Mouse (Mus musculus) liver, embryonic 16.5 days (tissue): ENCODE measurements around the gene Nhlrc4. TPM values are rescaled to one million over a fixed set of nuclear protein-coding genes. Genes with fewer than 3 reads are reported as not detected.

ENCODE experiments used
- ATAC-seq: fragments of 200-750 bp; cut with Nextera tagmentation; 2 replicates; pipeline ENCODE4 v1.8.0; 2017; ENCODE audit warnings: low read depth, mild to moderate bottlenecking, moderate number of reproducible peaks, moderate library complexity
- H3K27ac ChIP-seq: fragments of 300-500 bp; sonication (generic); 2 replicates; pipeline ENCODE4 v1.5.1; 2014; ENCODE audit warnings: mild to moderate bottlenecking, low read length
- H3K27me3 ChIP-seq: fragments of 300-500 bp; sonication (generic); 2 replicates; pipeline ENCODE4 v1.6.1; 2014; ENCODE audit warnings: low read depth, low read length, mixed read lengths; ENCODE audit not compliant: control insufficient read depth, insufficient read depth
- H3K36me3 ChIP-seq: fragments of 300-500 bp; sonication (generic); 2 replicates; pipeline ENCODE4 v1.6.1; 2014; ENCODE audit warnings: mild to moderate bottlenecking; ENCODE audit not compliant: control insufficient read depth, insufficient read depth
- H3K4me1 ChIP-seq: fragments of 300-500 bp; sonication (generic); 2 replicates; pipeline ENCODE4 v1.6.1; 2014; ENCODE audit warnings: low read depth, low read length, mixed read lengths; ENCODE audit not compliant: control insufficient read depth
- H3K4me2 ChIP-seq: fragments of 300-500 bp; sonication (generic); 2 replicates; pipeline ENCODE4 v1.6.1; 2014; ENCODE audit warnings: low read depth, low read length, mixed read lengths
- H3K4me3 ChIP-seq: fragments of 300-500 bp; sonication (generic); 2 replicates; pipeline ENCODE4 v1.5.1; 2014; ENCODE audit warnings: low read depth, mild to moderate bottlenecking, low read length
- H3K9ac ChIP-seq: fragments of 300-500 bp; sonication (generic); 2 replicates; pipeline ENCODE4 v1.6.1; 2014; ENCODE audit warnings: low read depth, low read length
- H3K9me3 ChIP-seq: fragments of 300-500 bp; sonication (generic); replicated peaks from 2 replicates; pipeline ENCODE4 v1.6.1; 2016; ENCODE audit warnings: low read length; ENCODE audit not compliant: control insufficient read depth
- WGBS: fragments of 180-500 bp; shearing (Covaris S2); extraction: QIAGEN DNeasy Blood & Tissue Kit; methylation state at CpG from one replicate; pipeline ENCODE4 v1.1.7; 2014; ENCODE audit not compliant: insufficient replicate concordance; 5-methylcytosine and 5-hydroxymethylcytosine counted together
- polyA plus RNA-seq: library from polyadenylated mRNA; unstranded; fragments of >200 nt; fragmentation: Nextera tagmentation; extraction: Ambion mirVana; gene quantifications from 2 replicates; pipeline ENCODE4 v1.2.1, GENCODE M21; 2015

The Nhlrc4 gene
- polyA plus RNA-seq, 1 experiment from 2014 or later: 7.8 TPM

DNA sequence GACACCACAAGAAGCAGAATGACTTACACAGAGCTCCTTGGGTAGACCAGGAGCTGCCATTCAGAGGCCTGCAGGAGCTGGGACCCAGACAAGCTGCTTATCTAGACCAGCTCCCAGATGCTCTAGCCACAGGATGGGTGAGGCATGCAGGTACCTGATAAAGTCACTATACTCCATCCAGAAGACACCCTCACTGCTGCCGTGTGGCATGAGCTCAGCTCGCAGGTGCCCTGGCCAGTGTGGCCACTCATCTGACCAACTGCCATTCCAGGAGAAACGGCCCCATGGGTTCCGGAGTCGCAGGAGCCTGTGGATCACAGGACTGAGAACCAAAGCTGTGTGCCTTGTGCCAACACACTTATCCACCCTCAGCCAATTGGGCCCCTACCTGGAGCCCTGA lies 16.8 kb upstream of the Nhlrc4 start:
- H3K27me3 ChIP-seq: no peaks in the 10 kb centered on the region
- peaks cover 5% of the 10 kb centered on the region; the same call in 1 of the 2 replicates for H3K36me3 ChIP-seq
- peak overlapping the region; percentile 64 for H3K4me3 ChIP-seq
- ATAC-seq: peak; percentile 99
- peaks cover 48% of the 10 kb centered on the region for H3K4me1 ChIP-seq
- peak overlapping the region; percentile 96 for H3K27ac ChIP-seq
- WGBS: 40% methylated on average over 5 of the region's 5 CpGs
- H3K9me3 ChIP-seq: no peaks in the 10 kb centered on the region
- peak overlapping the region; percentile 77 for H3K4me2 ChIP-seq
- H3K9ac ChIP-seq: peak overlapping the region; percentile 78

DNA sequence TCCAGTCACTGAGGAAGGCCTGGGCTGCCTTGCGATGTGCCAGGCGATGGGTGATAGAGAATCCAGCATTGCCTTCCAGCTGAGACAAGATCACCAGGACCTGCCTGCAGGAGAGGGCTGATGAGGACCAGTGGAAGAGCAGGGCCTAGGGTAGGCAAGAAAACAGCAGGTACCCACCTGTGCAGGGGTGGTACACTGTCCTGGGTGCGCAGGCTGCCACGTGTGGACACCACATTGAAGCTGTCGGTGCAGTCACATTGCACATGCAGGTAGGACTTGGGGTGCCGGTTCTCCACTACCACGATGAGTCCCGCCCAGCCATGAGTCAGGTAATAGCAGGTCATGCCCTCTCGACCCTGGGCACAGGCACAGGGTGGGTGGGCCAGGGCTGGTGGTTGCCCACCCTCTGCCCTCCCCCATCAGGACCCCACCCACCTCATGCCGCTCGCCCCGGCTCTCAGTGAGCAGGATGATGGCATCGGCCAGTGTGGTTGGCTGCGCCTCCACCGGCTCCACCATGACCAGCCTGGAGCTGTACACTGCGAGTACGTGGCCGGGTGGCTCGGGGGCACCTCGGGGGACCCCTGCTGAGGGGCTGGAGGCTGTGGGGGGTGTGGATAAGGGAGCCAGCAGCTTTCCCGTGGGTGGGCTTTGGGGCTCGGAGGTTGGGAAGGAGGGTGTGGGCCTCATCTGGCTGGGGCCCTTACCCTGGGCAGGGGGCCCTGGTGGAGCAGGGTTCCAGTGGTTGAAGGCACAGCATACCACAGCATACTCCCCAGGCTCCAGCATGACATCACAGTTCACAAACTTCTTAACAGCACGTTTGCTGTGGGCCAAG lies 15.1 kb upstream of the Nhlrc4 start:
- Histone ChIP-seq H3K4me3 (no peak overlapping the region), H3K4me2 (no peak overlapping the region), H3K27me3 (no peaks in the 10 kb centered on the region), H3K9me3 (no peaks in the 10 kb centered on the region), H3K4me1 (peaks cover 48% of the 10 kb centered on the region), H3K9ac (no peak overlapping the region; the same call in 1 of the 2 replicates), H3K27ac (peak overlapping the region; percentile 96), H3K36me3 (peaks cover 5% of the 10 kb centered on the region; the same call in 1 of the 2 replicates)
- no peak for ATAC-seq
- 86% methylated on average over 23 of the region's 23 CpGs for WGBS

DNA sequence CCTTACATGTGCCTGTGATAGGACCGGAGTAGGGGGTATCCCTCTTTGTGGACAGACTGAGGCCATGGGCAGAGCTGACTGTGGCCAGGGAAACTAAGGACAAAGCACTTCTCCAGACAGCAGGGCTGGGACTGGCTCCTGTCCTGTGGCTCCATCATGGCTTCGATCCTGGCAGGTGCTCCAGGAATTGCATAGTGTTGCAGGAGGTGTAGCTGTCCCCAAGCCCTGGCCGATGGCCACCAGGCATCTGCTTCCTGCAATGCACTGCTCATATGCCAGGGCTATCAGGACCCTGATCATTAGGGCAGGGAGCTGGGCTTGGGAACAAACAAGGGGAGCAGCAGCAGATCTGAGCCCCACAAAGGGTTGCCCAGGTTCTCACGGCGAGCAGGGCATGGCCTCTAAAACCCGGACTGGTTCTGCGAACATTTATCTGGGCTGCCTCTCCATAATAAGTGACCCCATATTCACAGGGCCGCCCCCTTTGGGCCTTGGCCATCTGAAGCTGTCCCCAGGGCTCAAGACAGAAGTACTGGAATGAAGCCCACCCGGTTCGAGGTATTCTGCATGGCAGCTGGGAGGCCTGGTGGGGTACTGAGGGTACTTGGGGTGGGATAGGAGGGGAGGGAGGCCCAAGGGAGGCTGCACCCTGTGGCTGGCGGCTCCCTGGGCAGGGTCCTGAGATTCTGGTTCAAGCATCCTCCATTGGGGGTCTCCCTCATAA lies 14.2 kb upstream of the Nhlrc4 start:
- peaks cover 3% of the 10 kb centered on the region; the same call in 1 of the 2 replicates for H3K36me3 ChIP-seq
- H3K9me3 ChIP-seq: no peaks in the 10 kb centered on the region
- H3K4me3 ChIP-seq: no peak overlapping the region
- H3K27me3 ChIP-seq: no peaks in the 10 kb centered on the region
- WGBS: 83% methylated on average over 11 of the region's 11 CpGs
- ATAC-seq: no peak
- H3K4me2 ChIP-seq: no peak overlapping the region
- no peak overlapping the region for H3K27ac ChIP-seq
- H3K4me1 ChIP-seq: peaks cover 40% of the 10 kb centered on the region
- no peak overlapping the region for H3K9ac ChIP-seq

DNA sequence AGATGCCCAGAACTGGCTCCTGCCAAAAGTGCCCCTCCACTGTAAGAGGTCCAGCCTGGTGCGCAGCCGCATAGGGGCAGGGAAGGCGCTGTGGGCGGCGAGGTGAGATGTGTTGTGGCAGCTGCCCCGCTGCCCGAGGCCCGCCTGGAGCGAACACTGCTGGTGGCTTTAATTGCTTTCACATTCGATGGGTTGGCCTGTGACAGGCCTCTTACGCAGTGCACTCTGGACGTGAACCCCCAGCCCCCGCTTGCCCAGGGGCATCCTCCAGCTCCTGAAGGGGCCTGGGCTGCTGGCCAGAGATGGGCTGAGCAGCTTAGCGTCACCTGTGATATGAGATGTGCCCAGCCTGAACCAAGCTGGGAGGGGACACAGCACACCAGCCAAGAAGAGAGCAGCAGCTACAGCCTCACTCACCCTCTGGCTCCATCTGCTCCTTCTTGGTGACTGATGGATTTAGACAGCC lies 12.9 kb upstream of the Nhlrc4 start:
- Histone ChIP-seq H3K36me3 (no peaks in the 10 kb centered on the region), H3K4me2 (no peak overlapping the region), H3K27ac (no peak overlapping the region), H3K9ac (no peak overlapping the region), H3K27me3 (peaks cover 11% of the 10 kb centered on the region), H3K9me3 (no peaks in the 10 kb centered on the region), H3K4me1 (peaks cover 27% of the 10 kb centered on the region), H3K4me3 (no peak overlapping the region)
- ATAC-seq: no peak
- WGBS: 86% methylated on average over 14 of the region's 14 CpGs

DNA sequence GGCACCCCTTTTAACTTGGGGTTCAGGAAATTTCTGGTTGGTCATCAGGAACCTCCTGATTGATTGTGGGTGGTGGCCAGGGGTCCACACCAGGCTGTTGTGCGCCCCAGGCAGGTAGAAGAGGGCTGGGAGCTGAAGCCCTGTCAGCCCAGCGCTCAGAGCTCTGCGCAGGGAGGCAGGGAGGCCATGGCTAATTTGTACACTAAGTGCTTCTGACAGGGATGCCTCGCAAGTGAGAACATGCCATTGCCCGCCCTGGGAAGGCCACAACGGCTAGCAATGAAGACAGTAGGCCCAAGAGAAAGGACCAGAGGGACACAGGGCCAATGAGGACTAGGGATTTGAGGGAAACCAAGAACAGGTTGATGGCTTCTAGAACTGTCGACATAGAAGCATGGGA lies 11.9 kb upstream of the Nhlrc4 start:
- no peak for ATAC-seq
- Histone ChIP-seq H3K4me2 (no peak overlapping the region), H3K36me3 (no peaks in the 10 kb centered on the region), H3K27me3 (peaks cover 21% of the 10 kb centered on the region), H3K4me3 (no peak overlapping the region), H3K9me3 (no peaks in the 10 kb centered on the region), H3K27ac (no peak overlapping the region), H3K4me1 (peaks cover 23% of the 10 kb centered on the region), H3K9ac (no peak overlapping the region)
- WGBS: 81% methylated on average over 7 of the region's 7 CpGs

DNA sequence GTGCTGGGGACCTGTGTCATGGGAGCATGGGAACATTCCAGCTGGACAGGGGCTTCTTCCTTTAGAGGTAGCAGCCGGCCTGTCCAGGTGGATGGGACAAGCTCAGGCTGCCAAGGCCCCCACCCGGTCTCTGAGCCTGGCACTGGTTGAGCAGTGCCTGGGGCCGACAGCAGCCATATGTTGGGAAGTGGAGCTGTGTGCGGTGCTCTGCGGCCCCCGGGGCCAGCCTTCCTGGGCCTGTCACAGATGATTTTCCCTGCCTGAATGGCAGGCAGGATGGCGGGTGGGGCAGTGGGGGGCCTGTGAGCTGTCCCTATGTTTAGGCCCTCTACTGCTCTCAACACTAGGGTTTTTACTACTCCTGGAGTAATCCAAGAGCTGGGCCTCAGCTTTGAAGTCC lies 11.4 kb upstream of the Nhlrc4 start:
- no peak overlapping the region for H3K4me3 ChIP-seq
- H3K36me3 ChIP-seq: no peaks in the 10 kb centered on the region
- no peak overlapping the region for H3K27ac ChIP-seq
- no peak for ATAC-seq
- H3K27me3 ChIP-seq: peaks cover 25% of the 10 kb centered on the region
- no peaks in the 10 kb centered on the region for H3K9me3 ChIP-seq
- 83% methylated on average over 7 of the region's 7 CpGs for WGBS
- no peak overlapping the region for H3K9ac ChIP-seq
- H3K4me2 ChIP-seq: no peak overlapping the region
- peaks cover 25% of the 10 kb centered on the region for H3K4me1 ChIP-seq

DNA sequence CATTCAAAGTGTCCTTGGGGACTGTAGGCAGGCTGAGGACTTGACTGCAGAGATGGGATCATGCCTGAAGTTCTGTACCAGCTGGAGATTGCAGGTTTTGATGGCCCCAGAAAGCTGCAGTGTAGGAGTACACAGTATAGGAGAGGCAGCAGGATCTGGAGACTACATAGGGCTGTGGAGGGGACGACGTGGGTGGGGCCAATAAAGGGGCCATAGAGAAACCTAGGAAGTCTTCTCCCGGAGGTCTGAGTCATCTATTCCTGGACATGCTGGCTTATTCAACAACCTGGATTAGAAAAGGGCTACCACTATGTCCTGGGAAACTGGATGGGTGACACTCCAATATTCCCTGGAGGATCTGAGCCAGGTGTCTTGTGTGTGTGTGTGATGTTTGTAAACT lies 11.0 kb upstream of the Nhlrc4 start:
- Histone ChIP-seq H3K36me3 (no peaks in the 10 kb centered on the region), H3K4me3 (no peak overlapping the region), H3K4me1 (peaks cover 25% of the 10 kb centered on the region), H3K27ac (no peak overlapping the region), H3K4me2 (no peak overlapping the region), H3K9ac (no peak overlapping the region), H3K9me3 (no peaks in the 10 kb centered on the region), H3K27me3 (peaks cover 30% of the 10 kb centered on the region)
- 46% methylated on average over 3 of the region's 3 CpGs for WGBS
- no peak for ATAC-seq

DNA sequence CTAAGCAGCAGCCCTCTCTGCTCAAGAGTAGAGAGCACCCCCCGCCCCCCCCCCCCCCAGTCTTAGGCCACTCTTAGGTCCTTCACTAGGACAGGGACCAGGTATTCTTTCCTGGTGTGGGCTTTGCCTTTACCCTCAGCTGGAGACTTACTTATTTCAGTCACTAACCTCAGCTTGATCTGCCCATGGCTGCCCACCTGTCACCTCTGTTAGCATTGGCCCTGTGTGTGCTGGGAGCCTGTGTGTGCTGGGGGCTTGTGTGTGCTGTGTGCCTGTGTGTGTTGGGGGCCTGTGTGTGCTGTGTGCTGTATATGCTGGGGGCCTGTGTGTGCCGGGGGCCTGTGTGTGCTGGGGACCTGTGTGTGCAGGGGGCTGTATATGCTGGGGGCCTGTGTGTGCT lies 9.9 kb upstream of the Nhlrc4 start:
- 82% methylated on average over 2 of the region's 2 CpGs for WGBS
- Histone ChIP-seq H3K36me3 (no peaks in the 10 kb centered on the region), H3K27me3 (peaks cover 40% of the 10 kb centered on the region), H3K4me3 (no peak overlapping the region), H3K9ac (no peak overlapping the region), H3K9me3 (no peaks in the 10 kb centered on the region), H3K4me2 (no peak overlapping the region), H3K27ac (no peak overlapping the region), H3K4me1 (peaks cover 19% of the 10 kb centered on the region)
- ATAC-seq: no peak

DNA sequence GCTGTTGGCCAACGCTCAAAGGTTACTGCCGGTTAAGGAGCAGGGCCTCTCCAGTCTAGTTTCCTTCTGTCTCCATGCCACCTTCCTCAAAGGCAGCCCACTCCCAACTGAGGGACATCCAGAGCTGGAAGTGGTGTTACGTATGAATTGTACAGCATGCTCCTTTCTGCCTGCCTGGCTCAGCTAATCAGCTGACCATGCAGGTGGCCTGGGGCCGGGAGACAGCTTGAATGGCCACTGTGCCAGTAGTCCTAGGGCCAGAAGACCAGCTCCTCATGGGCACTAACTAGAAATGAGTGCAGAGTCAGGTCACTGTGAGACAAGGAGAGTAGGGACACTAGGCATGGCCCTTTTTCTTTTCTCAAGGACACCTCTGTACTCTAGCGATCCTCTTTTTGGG lies 8.4 kb upstream of the Nhlrc4 start:
- Histone ChIP-seq H3K4me1 (peaks cover 21% of the 10 kb centered on the region), H3K27me3 (peaks cover 42% of the 10 kb centered on the region), H3K27ac (no peak overlapping the region), H3K4me2 (no peak overlapping the region), H3K36me3 (no peaks in the 10 kb centered on the region), H3K9ac (no peak overlapping the region), H3K9me3 (no peaks in the 10 kb centered on the region), H3K4me3 (no peak overlapping the region)
- no peak for ATAC-seq
- 69% methylated on average over 5 of the region's 5 CpGs for whole genome bisulfite sequencing
